Mouse (Mus musculus) heart, adult 10 weeks (tissue): ENCODE measurements around the gene Bcar1. TPM values are rescaled to one million over a fixed set of nuclear protein-coding genes. Genes with fewer than 3 reads are reported as not detected.

Experiments
- polyA plus RNA-seq: library from polyadenylated mRNA; stranded (reverse); fragments of 350-450 nt; fragmentation: Illumina TruSeq; extraction: RNeasy Lipid Tissue Mini Kit (QIAGEN cat#74804); gene quantifications from one replicate; pipeline ENCODE4 v1.2.3, GENCODE M21; 2014; ENCODE audit warnings: low read depth, low replicate concordance

Bcar1 gene
- 14.6 TPM for polyA plus RNA-seq

GRCm38 (mm10) chr8:111743792-111744696 lies at the start of gene Bcar1:
Bcar1 (minus strand) TSS chr8:111743809.

DNA sequence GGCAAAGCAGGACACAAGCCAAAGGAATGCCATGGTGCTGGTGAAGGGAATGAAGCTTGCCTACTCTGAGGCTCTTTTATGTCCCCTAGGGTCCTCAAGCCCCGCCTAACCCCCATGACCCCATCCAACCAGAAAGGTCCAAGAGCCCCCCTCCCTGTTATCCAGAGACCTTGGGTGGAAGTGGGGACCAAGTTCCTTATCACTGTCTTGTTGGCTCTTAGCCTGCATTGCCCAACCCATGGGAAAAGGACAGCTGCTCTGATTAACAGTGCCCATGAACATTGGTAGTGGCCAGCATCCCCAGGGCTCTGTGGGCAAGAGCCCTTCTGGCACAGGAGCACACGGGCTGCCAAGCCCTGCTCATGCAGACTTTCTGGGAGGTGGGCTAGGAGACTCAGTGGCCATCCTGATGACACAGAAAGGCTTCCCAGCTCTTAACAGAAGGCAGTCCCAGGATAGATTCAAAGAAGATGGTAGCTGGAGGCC lies 52.6 kb downstream of the Bcar1 start, which contains the start of gene Ctrb1:
TSS of gene Ctrb1 (minus strand) at position 51 of the 486 bp plus-strand sequence.

Other genes starting within 250 kb of the Bcar1 start
- gene Wdr59, start 221.7 kb downstream of the Bcar1 start, polyA plus RNA-seq = 5.8 TPM
- 57.5 TPM for gene Znrf1, start 207.7 kb downstream of the Bcar1 start, polyA plus RNA-seq
- gene Ldhd, start 113.4 kb downstream of the Bcar1 start, polyA plus RNA-seq = 48.5 TPM
- gene Zfp1, start 100.4 kb downstream of the Bcar1 start, polyA plus RNA-seq = 11.2 TPM
- gene Ctrb1, start 52.8 kb downstream of the Bcar1 start, polyA plus RNA-seq = not detected
- gene Cfdp1, start 110.5 kb upstream of the Bcar1 start, polyA plus RNA-seq = 55.0 TPM
- gene Tmem170, start 132.9 kb upstream of the Bcar1 start, polyA plus RNA-seq = 2.2 TPM
- not detected for gene Chst5, start 166.6 kb upstream of the Bcar1 start, polyA plus RNA-seq
- gene Tmem231, start 190.1 kb upstream of the Bcar1 start, polyA plus RNA-seq = 2.2 TPM
- 131 TPM for gene Gabarapl2, start 196.9 kb upstream of the Bcar1 start, polyA plus RNA-seq
- gene Adat1, start 248.5 kb upstream of the Bcar1 start, polyA plus RNA-seq = 3.6 TPM